Mouse (Mus musculus): Measurements from ENCODE around the gene Kdf1. TPM values are rescaled to one million over a fixed set of nuclear protein-coding genes. Genes with fewer than 3 reads are reported as not detected.

The Kdf1 gene
- polyA plus RNA-seq, 1 experiment from 2014 or later: 11.6 TPM

GRCm38 (mm10) chr4:133557041-133557717 lies 38.4 kb downstream of the Kdf1 start:
- H3K27me3 ChIP-seq (replicated peaks; ENCODE audit: control insufficient read depth, insufficient read depth, low read length): no peaks in the 10 kb centered on the region
- DNase-seq (ENCODE audit: low spot score): no peak
- H3K9me3 ChIP-seq (ENCODE audit: control insufficient read depth, low read length): no peaks in the 10 kb centered on the region
- H3K27ac ChIP-seq (replicated peaks; ENCODE audit: low read depth, low read length): no peak overlapping the region
- no peak overlapping the region for H3K9ac ChIP-seq (ENCODE audit: low read depth, low read length)
- ATAC-seq (ENCODE audit: low read depth): no peak
- H3K4me1 ChIP-seq (ENCODE audit: control insufficient read depth, insufficient read depth, low read length): no peaks in the 10 kb centered on the region
- no peak overlapping the region for H3K4me3 ChIP-seq (ENCODE audit: low read depth, low read length)
- H3K36me3 ChIP-seq (ENCODE audit: control insufficient read depth, insufficient read depth, low read length): no peaks in the 10 kb centered on the region
- WGBS: 30% methylated on average over 10 of the region's 10 CpGs
- H3K4me2 ChIP-seq (ENCODE audit: low read depth, low read length): no peak overlapping the region

- WGBS: 60% methylated on average over 4 of the region's 4 CpGs
- H3K27ac ChIP-seq (replicated peaks; ENCODE audit: low read depth, low read length): no peak overlapping the region
- no peak overlapping the region for H3K4me2 ChIP-seq (ENCODE audit: low read depth, low read length)
- no peak for DNase-seq (ENCODE audit: low spot score)
- no peaks in the 10 kb centered on the region for H3K4me1 ChIP-seq (ENCODE audit: control insufficient read depth, insufficient read depth, low read length)
- H3K36me3 ChIP-seq (ENCODE audit: control insufficient read depth, insufficient read depth, low read length): no peaks in the 10 kb centered on the region
- H3K4me3 ChIP-seq (ENCODE audit: low read depth, low read length): no peak overlapping the region
- no peaks in the 10 kb centered on the region for H3K9me3 ChIP-seq (ENCODE audit: control insufficient read depth, low read length)
- H3K9ac ChIP-seq (ENCODE audit: low read depth, low read length): no peak overlapping the region
- no peaks in the 10 kb centered on the region for H3K27me3 ChIP-seq (replicated peaks; ENCODE audit: control insufficient read depth, insufficient read depth, low read length)
- ATAC-seq (ENCODE audit: low read depth): no peak
Observed at GRCm38 (mm10) chr4:133559846-133560245, 41.1 kb downstream of the Kdf1 start.

GRCm38 (mm10) chr4:133561622-133562021 lies 42.9 kb downstream of the Kdf1 start:
- no peaks in the 10 kb centered on the region for H3K4me1 ChIP-seq (ENCODE audit: control insufficient read depth, insufficient read depth, low read length)
- no peak for ATAC-seq (ENCODE audit: low read depth)
- H3K4me3 ChIP-seq (ENCODE audit: low read depth, low read length): no peak overlapping the region
- DNase-seq (ENCODE audit: low spot score): no peak
- H3K9me3 ChIP-seq (ENCODE audit: control insufficient read depth, low read length): no peaks in the 10 kb centered on the region
- no peak overlapping the region for H3K9ac ChIP-seq (ENCODE audit: low read depth, low read length)
- no peaks in the 10 kb centered on the region for H3K36me3 ChIP-seq (ENCODE audit: control insufficient read depth, insufficient read depth, low read length)
- no peak overlapping the region for H3K4me2 ChIP-seq (ENCODE audit: low read depth, low read length)
- WGBS: 62% methylated on average over 4 of the region's 4 CpGs
- H3K27me3 ChIP-seq (replicated peaks; ENCODE audit: control insufficient read depth, insufficient read depth, low read length): no peaks in the 10 kb centered on the region
- H3K27ac ChIP-seq (replicated peaks; ENCODE audit: low read depth, low read length): no peak overlapping the region

GRCm38 (mm10) chr4:133563123-133563571 lies 44.4 kb downstream of the Kdf1 start:
- Histone ChIP-seq H3K4me2 (ENCODE audit: low read depth, low read length) (no peak overlapping the region), H3K4me3 (ENCODE audit: low read depth, low read length) (no peak overlapping the region), H3K9ac (ENCODE audit: low read depth, low read length) (no peak overlapping the region), H3K9me3 (ENCODE audit: control insufficient read depth, low read length) (no peaks in the 10 kb centered on the region), H3K4me1 (ENCODE audit: control insufficient read depth, insufficient read depth, low read length) (no peaks in the 10 kb centered on the region), H3K36me3 (ENCODE audit: control insufficient read depth, insufficient read depth, low read length) (no peaks in the 10 kb centered on the region), H3K27ac (replicated peaks; ENCODE audit: low read depth, low read length) (no peak overlapping the region), H3K27me3 (replicated peaks; ENCODE audit: control insufficient read depth, insufficient read depth, low read length) (no peaks in the 10 kb centered on the region)
- DNase-seq (ENCODE audit: low spot score): no peak
- no peak for ATAC-seq (ENCODE audit: low read depth)
- 71% methylated on average over 11 of the region's 11 CpGs for WGBS

GRCm38 (mm10) chr4:133567251-133567650 lies 48.5 kb downstream of the Kdf1 start:
- Histone ChIP-seq H3K4me3 (ENCODE audit: low read depth, low read length) (no peak overlapping the region), H3K4me2 (ENCODE audit: low read depth, low read length) (no peak overlapping the region), H3K9me3 (ENCODE audit: control insufficient read depth, low read length) (no peaks in the 10 kb centered on the region), H3K4me1 (ENCODE audit: control insufficient read depth, insufficient read depth, low read length) (no peaks in the 10 kb centered on the region), H3K27ac (replicated peaks; ENCODE audit: low read depth, low read length) (no peak overlapping the region), H3K9ac (ENCODE audit: low read depth, low read length) (no peak overlapping the region), H3K36me3 (ENCODE audit: control insufficient read depth, insufficient read depth, low read length) (no peaks in the 10 kb centered on the region), H3K27me3 (replicated peaks; ENCODE audit: control insufficient read depth, insufficient read depth, low read length) (no peaks in the 10 kb centered on the region)
- WGBS: 32% methylated on average over 8 of the region's 8 CpGs
- DNase-seq (ENCODE audit: low spot score) (no peak), ATAC-seq (ENCODE audit: low read depth) (no peak)

GRCm38 (mm10) chr4:133569291-133570065 lies 50.7 kb downstream of the Kdf1 start:
- H3K36me3 ChIP-seq (ENCODE audit: control insufficient read depth, insufficient read depth, low read length): no peaks in the 10 kb centered on the region
- H3K9ac ChIP-seq (ENCODE audit: low read depth, low read length): no peak overlapping the region
- H3K27ac ChIP-seq (replicated peaks; ENCODE audit: low read depth, low read length): no peak overlapping the region
- no peak overlapping the region for H3K4me3 ChIP-seq (ENCODE audit: low read depth, low read length)
- 75% methylated on average over 10 of the region's 10 CpGs for WGBS
- H3K4me2 ChIP-seq (ENCODE audit: low read depth, low read length): no peak overlapping the region
- no peaks in the 10 kb centered on the region for H3K9me3 ChIP-seq (ENCODE audit: control insufficient read depth, low read length)
- no peaks in the 10 kb centered on the region for H3K27me3 ChIP-seq (replicated peaks; ENCODE audit: control insufficient read depth, insufficient read depth, low read length)
- DNase-seq (ENCODE audit: low spot score) (no peak), ATAC-seq (ENCODE audit: low read depth) (no peak)
- no peaks in the 10 kb centered on the region for H3K4me1 ChIP-seq (ENCODE audit: control insufficient read depth, insufficient read depth, low read length)

GRCm38 (mm10) chr4:133570066-133570466 lies 51.3 kb downstream of the Kdf1 start:
- no peaks in the 10 kb centered on the region for H3K27me3 ChIP-seq (replicated peaks; ENCODE audit: control insufficient read depth, insufficient read depth, low read length)
- H3K9me3 ChIP-seq (ENCODE audit: control insufficient read depth, low read length): no peaks in the 10 kb centered on the region
- H3K9ac ChIP-seq (ENCODE audit: low read depth, low read length): no peak overlapping the region
- DNase-seq (ENCODE audit: low spot score) (no peak), ATAC-seq (ENCODE audit: low read depth) (no peak)
- H3K4me2 ChIP-seq (ENCODE audit: low read depth, low read length): no peak overlapping the region
- no peaks in the 10 kb centered on the region for H3K36me3 ChIP-seq (ENCODE audit: control insufficient read depth, insufficient read depth, low read length)
- H3K4me3 ChIP-seq (ENCODE audit: low read depth, low read length): no peak overlapping the region
- no peak overlapping the region for H3K27ac ChIP-seq (replicated peaks; ENCODE audit: low read depth, low read length)
- 51% methylated on average over 10 of the region's 10 CpGs for WGBS
- H3K4me1 ChIP-seq (ENCODE audit: control insufficient read depth, insufficient read depth, low read length): peaks cover 1% of the 10 kb centered on the region; the same call in 1 of the 2 replicates

GRCm38 (mm10) chr4:133574070-133574842 lies 55.5 kb downstream of the Kdf1 start, which contains the start of gene Gpatch3:
TSS of gene Gpatch3 (plus strand) at chr4:133574745.
- WGBS: 6% methylated on average over 44 of the region's 44 CpGs
- peak within 1 kb of the TSS; percentile 91 for H3K27ac ChIP-seq (replicated peaks; ENCODE audit: low read depth, low read length)
- peak; percentile 92 for ATAC-seq (ENCODE audit: low read depth)

More at GRCm38 (mm10) chr4:133574070-133574842, 55.5 kb downstream of the Kdf1 start, which contains the start of gene Gpatch3:
- peak within 1 kb of the TSS; percentile 87 for H3K9ac ChIP-seq (ENCODE audit: low read depth, low read length)
- no peaks in the 10 kb centered on the region for H3K27me3 ChIP-seq (replicated peaks; ENCODE audit: control insufficient read depth, insufficient read depth, low read length)
- DNase-seq (ENCODE audit: low spot score): peak; percentile 97
- peak within 1 kb of the TSS; percentile 95 for H3K4me2 ChIP-seq (ENCODE audit: low read depth, low read length)
- H3K36me3 ChIP-seq (ENCODE audit: control insufficient read depth, insufficient read depth, low read length): peaks cover 15% of the 10 kb centered on the region
- H3K4me3 ChIP-seq (ENCODE audit: low read depth, low read length): peak within 1 kb of the TSS; percentile 98
- no peaks in the 10 kb centered on the region for H3K9me3 ChIP-seq (ENCODE audit: control insufficient read depth, low read length)
- H3K4me1 ChIP-seq (ENCODE audit: control insufficient read depth, insufficient read depth, low read length): peaks cover 7% of the 10 kb centered on the region; the same call in 1 of the 2 replicates
